ENCODE assay signal across 17 mouse cellular contexts in the genomic region with DNA sequence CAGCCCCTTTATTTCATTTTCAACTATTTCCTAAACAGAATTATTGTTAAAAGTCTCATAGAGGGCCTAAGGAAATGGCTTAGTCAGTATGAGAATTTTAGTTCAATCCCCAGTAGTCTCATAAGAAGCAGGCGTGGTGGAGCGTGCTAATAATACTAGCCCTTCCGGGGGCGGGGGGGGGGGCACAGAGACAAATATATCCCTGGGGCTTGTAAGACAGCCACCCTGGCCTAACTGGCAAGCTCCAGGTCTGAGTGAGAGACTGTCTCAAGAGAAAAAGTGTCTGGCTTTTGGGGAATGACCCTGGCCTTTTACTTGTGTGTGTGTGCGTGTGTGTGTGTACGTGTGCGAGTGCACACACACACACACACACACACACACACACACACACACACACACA. TPM values are rescaled to one million over a fixed set of nuclear protein-coding genes. Genes with fewer than 3 reads are reported as not detected.
DNase-seq lines count a peak whose midpoint lies in the region; TF ChIP-seq lines count a peak whose summit lies in the region.
"Had no signal": no experiment of that assay in that cellular context is flagged by ENCODE, and none has a peak within 500 bp of the region (broad histone marks: within the 10 kb centered on the region; RNA-seq: fewer than 3 reads in every experiment).

No protein-coding gene starts in this region.

- DNase-seq in adrenal gland, postnatal 10 days: peak; percentile 5
- no peak for DNase-seq in adrenal gland, postnatal 4 days (ENCODE audit: low spot score in 2 of 2)
- peak; percentile 56 for DNase-seq in gastrocnemius, adult 2 months
- no peak for DNase-seq in gastrocnemius, postnatal 4 days (ENCODE audit: low spot score in 2 of 2)
- DNase-seq in heart, adult 11 months: peak; percentile 41
- DNase-seq in heart, postnatal 25 days (ENCODE audit: low spot score): no peak
- DNase-seq: adrenal gland, adult 8-10 months; adrenal gland, postnatal 25 days; B cell, adult 2 months; cerebellum, adult 11-12 months; cerebellum, adult 9-10 months; forebrain, postnatal 0 days had no signal

- peak overlapping the region; percentile 72 for H3K27ac ChIP-seq in gastrocnemius, adult 2 months
- H3K27ac ChIP-seq: embryonic facial prominence, embryonic 10.5 days; embryonic facial prominence, embryonic 12.5 days; forebrain, embryonic 13.5 days; forebrain, embryonic 15.5 days had no signal

- no peak for TF ChIP-seq CTCF in gastrocnemius, adult 2 months (IDR thresholded peaks at IDR 0.05)

- H3K4me3 ChIP-seq in gastrocnemius, adult 2 months: no peak overlapping the region
- H3K4me3 ChIP-seq: embryonic facial prominence, embryonic 10.5 days; embryonic facial prominence, embryonic 12.5 days; forebrain, embryonic 13.5 days; forebrain, embryonic 15.5 days had no signal

- intact Hi-C loops in gastrocnemius, adult 2 months (cut with DNase I): loop anchor here (10.0 kb wide), 1 partner anchor 190 kb away; no protein-coding TSS in a partner anchor
- intact Hi-C loops in heart, postnatal 25 days (cut with DNase I): no loop called here

RNA-seq across cellular contexts. Expression of gene Cfap44, which starts 40.3 kb away (rescaled TPM):
- 1 to 10 TPM in 1 of 2 experiments, under 1 TPM in 1; 0.42 to 1.1 TPM for total RNA-seq in adrenal gland, postnatal 10 days (2021)
- total RNA-seq in adrenal gland, postnatal 4 days (2021): 1 to 10 TPM; 2.6 to 3.9 TPM
- total RNA-seq in gastrocnemius, adult 2 months (2021): not detected
- under 1 TPM; 0.05 to 0.16 TPM for total RNA-seq in gastrocnemius, postnatal 4 days (2021)
- total RNA-seq in heart, postnatal 25 days (2021): not detected
- total RNA-seq: CH12.LX had no signal

Comparison
In these comparisons a context has a peak if more than half of its experiments do, and no peak if none do; other contexts are left out.
1. DNase-seq: peak in adrenal gland, postnatal 10 days (single experiment), gastrocnemius, adult 2 months (single experiment) and heart, adult 11 months (single experiment); none in adrenal gland, postnatal 4 days (0 of 2), gastrocnemius, postnatal 4 days (0 of 2) and heart, postnatal 25 days (single experiment).